Mouse (Mus musculus) liver, embryonic 14.5 days (tissue): ENCODE data around the gene Slc35e1.

Source experiments
- CTCF ChIP-seq: IDR thresholded peaks from 2 replicates; pipeline ENCODE4 v1.5.1; 2016; ENCODE audit warnings: antibody characterized with exemption, low read depth, control low read depth
- EP300 ChIP-seq: IDR thresholded peaks from 2 replicates; pipeline ENCODE4 v1.6.1; 2016; ENCODE audit warnings: antibody characterized with exemption, low read depth

DNA sequence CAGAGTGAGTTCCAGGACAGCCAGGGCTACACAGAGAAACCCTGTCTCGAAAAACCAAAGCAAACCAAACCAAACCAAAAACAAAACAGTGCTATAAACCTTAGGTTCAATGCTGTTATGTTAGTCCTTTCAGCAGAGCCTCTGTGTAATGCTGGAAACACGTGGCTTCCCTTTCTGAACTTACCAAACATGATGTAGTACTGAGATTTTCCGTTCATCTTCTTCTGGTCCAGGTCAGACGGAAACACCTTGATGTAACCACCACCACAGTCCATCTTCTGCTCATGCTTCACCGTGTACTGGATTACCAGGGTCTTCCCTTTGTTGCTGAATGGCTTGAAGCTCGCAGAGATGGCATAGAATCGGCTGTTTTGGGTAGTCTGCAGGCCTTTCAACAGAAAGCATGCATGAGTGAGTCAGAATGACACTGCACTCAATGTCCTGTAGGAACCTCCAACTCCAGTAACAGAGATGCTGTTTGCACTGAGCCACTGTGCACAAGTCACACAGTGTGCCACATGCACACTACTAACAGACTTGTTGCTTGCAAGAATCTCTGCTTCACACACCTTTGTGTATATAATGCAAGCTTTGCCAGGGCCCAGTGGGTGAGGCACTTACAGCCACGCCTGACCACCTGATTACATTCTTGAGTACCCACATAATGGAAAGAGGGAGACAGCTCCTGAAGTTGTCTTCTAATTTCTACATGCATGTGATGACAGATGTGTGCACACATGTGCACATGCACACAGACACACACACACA is 54.0 kb downstream of the Slc35e1 start:
- TF ChIP-seq CTCF (no peak), EP300 (no peak)
